Mouse (Mus musculus) midbrain, postnatal 0 days (tissue): ENCODE measurements around the gene Nras. TPM values are rescaled to one million over a fixed set of nuclear protein-coding genes. Genes with fewer than 3 reads are reported as not detected.

ENCODE experiments used
- ATAC-seq: fragments of 200-750 bp; cut with Nextera tagmentation; 2 replicates; pipeline ENCODE4 v1.8.0; 2017; ENCODE audit warnings: moderate number of reproducible peaks, mild to moderate bottlenecking, moderate TSS enrichment, moderate library complexity; ENCODE audit not compliant: low FRiP score
- DNase-seq: peaks from one replicate; pipeline ENCODE4 v3.0.0-alpha.2; 2015; ENCODE audit warnings: low spot score
- H3K27ac ChIP-seq: fragments of 300-500 bp; sonication (generic); 2 replicates; pipeline ENCODE4 v1.5.1; 2014; ENCODE audit warnings: low read depth, mild to moderate bottlenecking, low read length, mixed read lengths
- H3K27me3 ChIP-seq: fragments of 300-500 bp; sonication (generic); 2 replicates; pipeline ENCODE4 v1.6.1; 2014; ENCODE audit warnings: low read length, control low read depth, mixed read lengths; ENCODE audit not compliant: insufficient read depth
- H3K36me3 ChIP-seq: fragments of 300-500 bp; sonication (generic); 2 replicates; pipeline ENCODE4 v1.6.1; 2014; ENCODE audit warnings: low read length, control low read depth, mixed read lengths; ENCODE audit not compliant: insufficient read depth
- H3K4me1 ChIP-seq: fragments of 300-500 bp; sonication (generic); 2 replicates; pipeline ENCODE4 v1.6.1; 2014; ENCODE audit warnings: mild to moderate bottlenecking, control low read depth, antibody characterized with exemption, low read length, mixed read lengths; ENCODE audit not compliant: insufficient read depth
- H3K4me2 ChIP-seq: fragments of 300-500 bp; sonication (generic); 2 replicates; pipeline ENCODE4 v1.6.1; 2014; ENCODE audit warnings: low read depth, mild to moderate bottlenecking, low read length, mixed read lengths; ENCODE audit not compliant: poor library complexity, severe bottlenecking
- H3K4me3 ChIP-seq: fragments of 300-500 bp; sonication (generic); 2 replicates; pipeline ENCODE4 v1.5.1; 2014; ENCODE audit warnings: low read depth, mild to moderate bottlenecking, low read length, moderate library complexity
- H3K9ac ChIP-seq: fragments of 300-500 bp; sonication (generic); replicated peaks from 2 replicates; pipeline ENCODE4 v1.6.1; 2014; ENCODE audit warnings: mild to moderate bottlenecking, low read length, moderate library complexity, mixed read lengths; ENCODE audit not compliant: poor library complexity, severe bottlenecking
- H3K9me3 ChIP-seq: fragments of 300-500 bp; sonication (generic); 2 replicates; pipeline ENCODE4 v1.6.1; 2016; ENCODE audit warnings: low read length, control low read depth
- CTCF ChIP-seq: IDR thresholded peaks from 2 replicates; pipeline ENCODE4 v1.5.1; 2016; ENCODE audit warnings: antibody characterized with exemption, mild to moderate bottlenecking
- WGBS: fragments of 180-500 bp; shearing (Covaris S2); extraction: QIAGEN DNeasy Blood & Tissue Kit; methylation state at CpG from one replicate; pipeline ENCODE4 v1.1.7; 2014; 5-methylcytosine and 5-hydroxymethylcytosine counted together
- polyA plus RNA-seq: library from polyadenylated mRNA; unstranded; fragments of >200 nt; fragmentation: Nextera tagmentation; extraction: Ambion mirVana; gene quantifications from 2 replicates; pipeline ENCODE4 v1.2.1, GENCODE M21; 2015
- total RNA-seq: library from RNA; depleted of rRNA; stranded (reverse); fragments of >200 nt; gene quantifications from 2 replicates; pipeline ENCODE4 v1.2.3, GENCODE M21; 2014; rRNA removed

Gene Nras
- total and polyA plus RNA-seq, 2 experiments from 2014 or later: 51.3 to 67.9 TPM

DNA sequence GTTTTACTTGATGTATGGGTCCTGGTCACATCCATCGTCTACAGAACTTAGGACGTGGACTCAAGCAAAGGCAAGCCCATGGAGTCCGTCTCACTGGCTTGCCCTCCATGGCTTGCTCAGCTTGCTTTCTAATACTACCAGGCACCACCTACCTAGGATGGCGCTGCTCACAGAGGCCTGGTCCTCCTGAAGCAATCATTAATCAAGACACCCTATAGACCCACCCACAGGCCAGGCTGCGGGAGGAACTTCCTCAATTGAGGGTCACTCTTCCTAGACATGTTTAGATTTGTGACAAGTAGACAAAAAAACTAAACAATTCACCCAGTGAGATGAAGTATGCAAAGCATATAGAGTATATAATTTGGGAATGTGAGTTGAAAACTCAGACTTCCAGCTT is 54.1 kb downstream of the Nras start:
- no peak for DNase-seq
- no peak overlapping the region for H3K4me2 ChIP-seq
- no peaks in the 10 kb centered on the region for H3K36me3 ChIP-seq
- H3K27ac ChIP-seq: no peak overlapping the region
- no peak for ATAC-seq
- no peak overlapping the region for H3K4me3 ChIP-seq
- WGBS: 87% methylated on average over 5 of the region's 5 CpGs
- H3K4me1 ChIP-seq: no peaks in the 10 kb centered on the region
- no peak overlapping the region for H3K9ac ChIP-seq
- no peak for TF ChIP-seq CTCF
- H3K9me3 ChIP-seq: no peaks in the 10 kb centered on the region
- H3K27me3 ChIP-seq: no peaks in the 10 kb centered on the region

Other genes starting within 250 kb of the Nras start
- not detected in 2 replicates for gene Sycp1, start 122.2 kb upstream of the Nras start, total RNA-seq
- not detected in 2 replicates for gene Sycp1, start 122.2 kb upstream of the Nras start, polyA plus RNA-seq
- not detected in 2 replicates for gene Nr1h5, start 94.2 kb upstream of the Nras start, total RNA-seq
- 0.07 and 0.19 TPM in 2 replicates for gene Nr1h5, start 94.2 kb upstream of the Nras start, polyA plus RNA-seq
- 49.1 and 88.9 TPM in 2 replicates for gene Sike1, start 62.6 kb upstream of the Nras start, total RNA-seq
- gene Sike1, start 62.6 kb upstream of the Nras start, polyA plus RNA-seq: 42.4 and 48.3 TPM in 2 replicates
- 222 and 287 TPM in 2 replicates for gene Csde1, start 37.9 kb upstream of the Nras start, total RNA-seq
- gene Csde1, start 37.9 kb upstream of the Nras start, polyA plus RNA-seq: 256 and 287 TPM in 2 replicates
- gene Ampd1, start 15.7 kb downstream of the Nras start, total RNA-seq: not detected in 2 replicates
- gene Ampd1, start 15.7 kb downstream of the Nras start, polyA plus RNA-seq: not detected in 2 replicates
- gene Dennd2c, start 44.3 kb downstream of the Nras start, total RNA-seq: 0.85 and 1.7 TPM in 2 replicates
- 0.63 and 0.88 TPM in 2 replicates for gene Dennd2c, start 44.3 kb downstream of the Nras start, polyA plus RNA-seq
- gene Bcas2, start 113.4 kb downstream of the Nras start, total RNA-seq: 90.7 and 103 TPM in 2 replicates
- gene Bcas2, start 113.4 kb downstream of the Nras start, polyA plus RNA-seq: 220 and 234 TPM in 2 replicates
- 55.1 and 64.3 TPM in 2 replicates for gene Trim33, start 221.0 kb downstream of the Nras start, total RNA-seq
- gene Trim33, start 221.0 kb downstream of the Nras start, polyA plus RNA-seq: 13.2 and 20.9 TPM in 2 replicates